Mouse (Mus musculus): ENCODE measurements around the gene Tfdp2.

Tfdp2 gene

DNA sequence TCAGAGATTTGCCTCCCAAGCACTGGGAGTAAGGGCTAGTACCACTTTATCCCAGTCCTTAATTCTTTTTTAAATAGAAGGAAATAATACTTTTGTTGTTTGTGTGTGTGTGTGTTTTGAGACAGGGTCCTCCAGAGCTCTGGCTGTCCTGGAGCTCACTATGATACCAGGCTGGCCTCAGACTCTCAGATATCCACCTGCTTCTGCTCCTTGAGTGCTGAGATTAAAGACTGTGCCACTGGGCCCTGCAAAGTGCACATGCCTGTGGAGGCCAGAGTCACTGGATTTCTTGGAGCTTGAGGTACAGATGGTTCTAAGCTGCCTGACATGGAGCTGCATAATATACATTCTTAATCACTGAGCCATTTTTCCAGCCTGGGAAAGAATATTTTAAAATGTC is 32.2 kb downstream of the Tfdp2 start:
- no peak for DNase-seq (ENCODE audit: low spot score)

DNA sequence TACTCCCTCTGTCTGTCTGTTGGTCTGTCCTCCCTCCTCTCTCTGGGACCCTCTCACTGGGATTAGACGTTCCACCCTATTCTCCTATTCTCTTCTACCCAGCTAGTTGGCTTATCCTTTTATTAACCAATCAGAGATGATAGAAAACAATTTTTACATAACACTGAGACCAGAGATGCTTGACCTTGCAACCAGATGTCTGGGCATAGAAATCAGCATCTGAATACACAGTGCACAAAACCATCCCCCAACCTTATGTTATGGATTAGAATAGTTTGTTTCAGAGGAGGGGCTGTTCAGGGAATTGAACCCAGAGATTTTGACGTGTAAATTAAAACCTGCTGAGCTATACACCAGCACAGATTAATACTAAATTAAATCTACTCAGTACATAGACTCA is 34.2 kb downstream of the Tfdp2 start:
- DNase-seq (ENCODE audit: low spot score), result no peak

- no peak for DNase-seq (ENCODE audit: low spot score)
Observed at GRCm38 (mm10) chr9:96235477-96235876, 39.4 kb downstream of the Tfdp2 start.

GRCm38 (mm10) chr9:96237391-96237790 is 41.3 kb downstream of the Tfdp2 start:
- DNase-seq (ENCODE audit: low spot score), result no peak

GRCm38 (mm10) chr9:96238286-96238685 is 42.2 kb downstream of the Tfdp2 start:
- DNase-seq (ENCODE audit: low spot score), result no peak

DNA sequence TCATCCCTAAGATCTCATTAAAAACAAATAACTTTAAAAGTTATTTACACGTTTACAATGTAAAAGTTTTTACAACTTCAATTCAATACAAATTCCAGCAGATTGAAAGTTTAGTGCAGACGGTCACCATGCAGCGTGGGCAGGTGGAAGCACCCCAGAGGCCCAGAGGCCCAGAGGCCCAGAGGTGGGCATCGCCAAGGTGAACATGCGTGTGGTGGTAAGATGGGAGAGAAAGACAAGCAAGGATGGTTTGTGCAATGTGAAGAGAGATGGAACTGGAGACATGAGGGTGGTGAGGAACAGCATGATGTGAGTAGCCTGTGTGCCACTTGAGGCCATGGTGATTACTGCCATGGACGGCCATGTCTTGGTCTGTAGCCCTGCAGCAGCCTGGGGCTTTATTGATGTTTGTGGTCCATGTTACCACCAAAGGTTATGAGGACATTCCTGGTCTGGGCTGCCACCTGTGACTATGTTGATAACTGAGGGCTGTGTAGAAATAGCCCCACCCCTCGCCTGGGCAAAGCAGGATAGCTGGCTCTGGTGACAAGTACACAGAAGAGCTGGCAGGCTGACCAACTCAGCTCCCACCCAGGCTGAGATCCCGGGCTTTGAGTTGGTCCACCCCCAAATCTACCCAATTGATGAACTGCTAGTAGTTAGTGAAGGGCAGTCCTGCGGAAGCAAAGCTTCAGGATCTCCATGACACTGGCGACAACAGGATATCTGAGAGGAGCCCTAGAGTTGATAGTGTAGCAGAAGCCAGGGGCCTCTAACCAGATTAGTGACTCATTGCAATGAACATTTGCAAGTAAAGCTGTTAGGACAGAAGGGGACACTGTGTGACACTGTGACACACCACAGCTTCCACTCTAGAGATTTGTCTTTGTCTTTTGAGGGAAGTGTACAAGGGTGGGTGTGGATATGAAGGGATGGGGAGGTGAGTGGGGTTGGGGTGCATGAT is 45.3 kb downstream of the Tfdp2 start:
- DNase-seq (ENCODE audit: low spot score), result no peak

GRCm38 (mm10) chr9:96243915-96244314 is 47.8 kb downstream of the Tfdp2 start:
- no peak for DNase-seq (ENCODE audit: low spot score)

DNA sequence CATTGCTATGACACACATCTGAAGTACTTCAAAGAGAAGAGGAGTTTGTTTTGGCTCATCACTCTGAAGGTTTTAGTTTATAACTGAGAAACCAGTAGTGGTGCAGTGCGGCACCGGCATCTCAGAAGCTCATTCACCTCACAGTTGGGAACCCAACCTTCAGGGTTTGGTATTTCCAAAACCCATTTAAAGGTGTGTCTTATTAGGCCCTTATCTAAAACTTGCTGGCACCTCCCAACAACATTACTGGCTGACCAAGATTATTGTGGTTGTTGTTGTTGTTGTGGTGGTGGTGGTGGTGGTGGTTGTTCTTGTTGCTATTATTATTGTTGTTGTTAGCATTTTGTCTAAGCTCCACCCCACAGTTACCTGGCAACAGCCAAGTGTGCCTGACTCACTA is 58.7 kb downstream of the Tfdp2 start:
- DNase-seq (ENCODE audit: low spot score), result no peak

GRCm38 (mm10) chr9:96258478-96258877 is 62.4 kb downstream of the Tfdp2 start:
- no peak for DNase-seq (ENCODE audit: low spot score)

- DNase-seq (ENCODE audit: low spot score), result peak; percentile 45
Observed at GRCm38 (mm10) chr9:96259017-96259512, 63.0 kb downstream of the Tfdp2 start.

DNA sequence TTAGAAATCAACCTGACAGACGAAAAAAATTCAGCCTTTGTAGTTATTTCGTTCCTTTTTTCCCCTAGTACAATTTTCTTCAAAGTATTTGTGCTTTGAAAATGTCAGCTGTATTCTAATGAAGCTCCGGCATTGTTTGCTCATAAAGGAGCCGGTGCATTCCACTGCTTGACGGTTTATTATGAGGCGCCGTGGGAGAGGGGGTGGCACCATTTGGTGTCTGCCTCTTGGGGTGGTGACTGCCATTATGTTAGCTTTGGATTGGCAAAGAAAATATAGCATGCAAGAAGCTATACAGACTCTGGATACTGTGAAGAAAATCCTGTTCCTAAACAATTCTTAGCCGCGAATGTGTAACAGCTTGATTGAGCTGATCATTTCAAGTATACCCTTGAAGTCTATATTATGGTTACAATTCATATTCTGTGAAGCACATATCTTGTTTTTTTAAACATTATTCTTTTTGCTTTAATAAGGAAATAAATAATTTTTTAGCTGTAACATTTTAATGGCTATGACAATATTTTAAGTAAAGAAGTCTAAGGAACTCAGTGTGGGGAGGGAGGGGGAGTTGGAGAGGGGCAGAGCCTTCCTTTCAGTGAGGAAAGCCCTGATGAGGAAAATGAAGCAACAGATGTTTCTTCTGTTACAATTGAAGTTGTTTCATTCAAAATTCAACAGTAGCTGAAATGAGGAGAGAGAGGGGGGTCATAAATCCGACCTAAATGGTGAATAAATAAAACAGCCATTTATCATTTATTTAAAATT is 63.9 kb downstream of the Tfdp2 start:
- DNase-seq (ENCODE audit: low spot score), result no peak

DNA sequence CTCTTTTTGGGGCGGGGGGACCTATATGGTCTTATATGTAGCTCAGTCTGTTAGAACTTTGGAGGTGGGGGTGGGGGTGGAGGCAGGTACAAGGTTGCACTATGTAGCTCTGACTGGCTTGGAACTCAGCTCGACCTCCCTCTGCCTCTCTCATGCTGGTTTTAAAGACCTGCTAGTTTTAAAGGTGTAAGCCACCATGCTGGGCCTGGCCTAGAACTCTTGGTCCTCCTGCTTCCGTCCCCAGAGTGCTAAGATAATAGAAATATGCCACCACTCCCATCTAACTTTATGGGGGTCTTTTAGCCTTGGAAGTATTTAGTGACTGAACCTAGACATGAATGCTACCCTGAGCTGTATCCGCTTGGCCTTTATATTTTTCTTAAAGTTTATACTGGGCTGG is 65.0 kb downstream of the Tfdp2 start:
- DNase-seq (ENCODE audit: low spot score), result no peak

- no peak for DNase-seq (ENCODE audit: low spot score)
Observed at GRCm38 (mm10) chr9:96261980-96262379, 65.9 kb downstream of the Tfdp2 start.

- DNase-seq (ENCODE audit: low spot score), result no peak
Observed at GRCm38 (mm10) chr9:96266793-96267558, 70.9 kb downstream of the Tfdp2 start.

DNA sequence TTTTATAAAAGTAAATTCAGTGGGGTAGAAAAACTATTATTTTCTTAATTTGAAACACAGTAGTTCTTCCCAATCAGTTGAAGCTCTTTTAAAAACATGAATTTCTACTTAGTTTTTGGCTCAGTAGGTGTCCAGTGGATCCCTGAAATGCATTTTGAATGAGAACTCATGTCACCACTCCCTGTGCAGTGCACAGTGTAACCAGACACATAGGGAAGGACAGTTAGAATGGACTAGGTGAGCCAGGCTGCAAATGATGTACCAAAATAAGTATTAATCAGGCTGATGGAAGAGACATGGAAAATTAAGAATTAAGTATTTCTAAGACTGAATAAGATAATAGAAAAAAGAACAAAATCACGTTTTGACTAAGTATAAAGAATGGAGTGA is 71.5 kb downstream of the Tfdp2 start:
- no peak for DNase-seq (ENCODE audit: low spot score)

DNA sequence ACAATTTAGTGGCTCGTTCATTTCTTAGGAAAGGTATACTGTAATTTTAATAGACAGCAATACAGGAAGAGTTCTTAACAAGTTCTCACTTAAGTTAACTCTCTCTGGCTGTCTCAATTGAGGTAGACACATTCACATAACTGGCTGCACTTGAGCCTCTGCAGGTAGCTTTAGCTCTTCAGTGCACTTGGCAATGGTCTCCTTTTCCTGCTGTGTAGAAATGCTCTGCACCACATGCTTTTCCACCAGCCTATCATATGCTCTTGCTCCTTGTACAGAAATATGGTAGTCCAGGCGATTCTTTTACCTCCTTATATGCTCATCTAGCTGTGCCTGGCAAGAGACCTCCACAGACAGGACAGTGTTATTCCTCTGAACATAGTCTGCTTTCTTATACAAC is 73.7 kb downstream of the Tfdp2 start:
- no peak for DNase-seq (ENCODE audit: low spot score)

- no peak for DNase-seq (ENCODE audit: low spot score)
Observed at GRCm38 (mm10) chr9:96275543-96275942, 79.5 kb downstream of the Tfdp2 start.

DNA sequence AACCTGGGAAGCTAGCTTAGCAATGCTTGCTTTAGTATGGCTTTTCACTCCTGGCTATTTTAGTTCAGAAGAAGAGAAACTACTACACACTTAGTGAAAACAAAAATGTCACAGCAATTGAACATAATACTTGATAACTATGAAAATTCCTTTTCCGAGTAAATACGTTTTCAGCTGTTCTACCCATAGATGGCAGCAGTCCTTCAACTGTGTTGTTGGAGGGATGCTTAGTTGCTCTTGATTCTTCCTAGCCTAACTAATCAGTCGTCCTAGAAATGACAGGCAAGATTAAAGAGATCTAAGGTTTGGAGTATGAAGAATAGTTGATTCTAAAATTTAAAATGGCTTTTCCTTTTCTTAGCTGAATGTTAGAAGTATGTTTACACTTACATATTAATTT is 85.4 kb downstream of the Tfdp2 start:
- no peak for DNase-seq (ENCODE audit: low spot score)

DNA sequence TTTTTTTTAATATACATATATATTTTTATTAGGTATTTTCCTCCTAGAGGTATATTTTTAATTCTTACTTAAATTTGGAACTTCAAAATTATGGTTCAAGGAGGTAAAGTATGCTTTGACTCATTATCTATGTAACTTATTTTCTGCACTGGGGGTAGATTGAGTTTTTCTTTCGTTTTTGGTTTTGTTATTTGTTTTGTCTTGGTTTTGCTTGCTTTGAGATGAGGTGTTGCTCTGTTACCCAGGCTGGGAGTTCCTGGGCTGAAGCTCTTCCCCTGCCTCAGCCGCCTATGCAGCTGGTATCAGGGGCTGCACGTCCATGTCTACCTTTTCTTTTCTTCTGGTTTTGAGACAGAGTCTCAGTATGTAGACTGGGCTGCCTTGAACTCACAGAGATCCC is 86.0 kb downstream of the Tfdp2 start:
- DNase-seq (ENCODE audit: low spot score), result no peak

GRCm38 (mm10) chr9:96284916-96285315 is 88.8 kb downstream of the Tfdp2 start:
- DNase-seq (ENCODE audit: low spot score), result no peak

GRCm38 (mm10) chr9:96292144-96292543 is 96.1 kb downstream of the Tfdp2 start:
- DNase-seq (ENCODE audit: low spot score), result no peak

- no peak for DNase-seq (ENCODE audit: low spot score)
Observed at GRCm38 (mm10) chr9:96299324-96300008, 103.4 kb downstream of the Tfdp2 start.

Measured in testis, postnatal 10 days (tissue).